Mouse (Mus musculus): ENCODE measurements around the gene Rnf222. TPM values are rescaled to one million over a fixed set of nuclear protein-coding genes. Genes with fewer than 3 reads are reported as not detected.

Rnf222 gene
- polyA plus RNA-seq, 1 experiment from 2014 or later, result not detected

- in situ Hi-C loops (cut with MboI; ENCODE audit: low pct_unique_long_range_greater_than_20kb), result loop anchor here (5.0 kb wide), 1 partner anchor 72 kb away; no protein-coding TSS in a partner anchor
- no peak for TF ChIP-seq CTCF (IDR thresholded peaks at IDR 0.05)
- ATAC-seq (no peak), DNase-seq (ENCODE audit: low read depth, low spot score) (no peak)
- peaks cover 5% of the 10 kb centered on the region for H3K27me3 ChIP-seq
- ChIA-PET CTCF (interaction anchor here (1.3 kb wide), 1 partner anchor 25 kb away, joined by 3 read pairs; no protein-coding TSS in a partner anchor), POLR2A (no interaction called here)
Observed at GRCm38 (mm10) chr11:68899815-68900214, 11.5 kb downstream of the Rnf222 start.

- no peak for ATAC-seq
- TF ChIP-seq CTCF (IDR thresholded peaks at IDR 0.05), result no peak
- in situ Hi-C loops (cut with MboI; ENCODE audit: low pct_unique_long_range_greater_than_20kb), result loop anchor here (5.0 kb wide), 1 partner anchor 72 kb away; no protein-coding TSS in a partner anchor
- POLR2A ChIA-PET, result no interaction called here
- no peak for DNase-seq (ENCODE audit: low read depth, low spot score)
- CTCF ChIA-PET, result no interaction called here
- peaks cover under 1% of the 10 kb centered on the region for H3K27me3 ChIP-seq
Observed at GRCm38 (mm10) chr11:68900519-68901350, 12.4 kb downstream of the Rnf222 start.

GRCm38 (mm10) chr11:68901351-68902046 lies 13.1 kb downstream of the Rnf222 start, which contains the start of gene Rpl26:
Gene Rpl26 (plus strand): TSS chr11:68901583.
- peak; percentile 98 for TF ChIP-seq CTCF (IDR thresholded peaks at IDR 0.05)
- peak; percentile 89 for DNase-seq (ENCODE audit: low read depth, low spot score)
- ATAC-seq, result peak; percentile 68
- in situ Hi-C loops (cut with MboI; ENCODE audit: low pct_unique_long_range_greater_than_20kb), result loop anchor here (5.0 kb wide), 1 partner anchor 71 kb away; no protein-coding TSS in a partner anchor
- H3K27me3 ChIP-seq, result no peaks in the 10 kb centered on the region
- POLR2A ChIA-PET, result interaction anchor here (1.0 kb wide), 1 partner anchor 86 kb away, joined by 3 read pairs; no protein-coding TSS in a partner anchor
- CTCF ChIA-PET, result no interaction called here

- in situ Hi-C loops (cut with MboI; ENCODE audit: low pct_unique_long_range_greater_than_20kb), result loop anchor here (5.0 kb wide), 1 partner anchor 70 kb away; no protein-coding TSS in a partner anchor
- no peak for ATAC-seq
- no peaks in the 10 kb centered on the region for H3K27me3 ChIP-seq
- ChIA-PET CTCF (interaction anchor here (1.2 to 4.7 kb wide), 2 partner anchors 12 to 79 kb away, joined by 3 to 34 read pairs; no protein-coding TSS in a partner anchor), POLR2A (interaction anchor here (1.0 kb wide), 1 partner anchor 86 kb away, joined by 3 read pairs; no protein-coding TSS in a partner anchor)
- no peak for TF ChIP-seq CTCF (IDR thresholded peaks at IDR 0.05)
- no peak for DNase-seq (ENCODE audit: low read depth, low spot score)
Observed at GRCm38 (mm10) chr11:68902047-68902364, 13.7 kb downstream of the Rnf222 start.

GRCm38 (mm10) chr11:68902367-68902766 lies 14.0 kb downstream of the Rnf222 start:
- in situ Hi-C loops (cut with MboI; ENCODE audit: low pct_unique_long_range_greater_than_20kb), result loop anchor here (5.0 kb wide), 1 partner anchor 70 kb away; no protein-coding TSS in a partner anchor
- H3K27me3 ChIP-seq, result no peaks in the 10 kb centered on the region
- ATAC-seq (no peak), DNase-seq (ENCODE audit: low read depth, low spot score) (no peak)
- CTCF ChIA-PET, result interaction anchor here (0.6 to 4.7 kb wide), 3 partner anchors 11 to 78 kb away, joined by 3 to 34 read pairs (median 3); no protein-coding TSS in a partner anchor
- POLR2A ChIA-PET, result interaction anchor here (1.0 kb wide), 1 partner anchor 85 kb away, joined by 3 read pairs; no protein-coding TSS in a partner anchor
- no peak for TF ChIP-seq CTCF (IDR thresholded peaks at IDR 0.05)

- CTCF ChIA-PET, result interaction anchor here (0.6 to 4.7 kb wide), 3 partner anchors 11 to 78 kb away, joined by 3 to 34 read pairs (median 3); no protein-coding TSS in a partner anchor
- in situ Hi-C loops (cut with MboI; ENCODE audit: low pct_unique_long_range_greater_than_20kb), result loop anchor here (5.0 kb wide), 1 partner anchor 69 kb away; no protein-coding TSS in a partner anchor
- no peak for TF ChIP-seq CTCF (IDR thresholded peaks at IDR 0.05)
- ATAC-seq (no peak), DNase-seq (ENCODE audit: low read depth, low spot score) (no peak)
- POLR2A ChIA-PET, result interaction anchor here (1.0 kb wide), 1 partner anchor 85 kb away, joined by 3 read pairs; no protein-coding TSS in a partner anchor
- no peaks in the 10 kb centered on the region for H3K27me3 ChIP-seq
Observed at GRCm38 (mm10) chr11:68902823-68903222, 14.5 kb downstream of the Rnf222 start.

- in situ Hi-C loops (cut with MboI; ENCODE audit: low pct_unique_long_range_greater_than_20kb), result loop anchor here (5.0 kb wide), 1 partner anchor 69 kb away; no protein-coding TSS in a partner anchor
- ChIA-PET CTCF (interaction anchor here (1.2 to 4.7 kb wide), 5 partner anchors 30 to 83 kb away, joined by 4 to 34 read pairs (median 9); partner anchors contain the start of gene Rangrf), POLR2A (interaction anchor here (0.8 kb wide), 1 partner anchor 13 kb away, joined by 3 read pairs; no protein-coding TSS in a partner anchor)
- no peak for TF ChIP-seq CTCF (IDR thresholded peaks at IDR 0.05)
- no peaks in the 10 kb centered on the region for H3K27me3 ChIP-seq
- no peak for ATAC-seq
- no peak for DNase-seq (ENCODE audit: low read depth, low spot score)
Observed at GRCm38 (mm10) chr11:68903775-68904174, 15.4 kb downstream of the Rnf222 start.

GRCm38 (mm10) chr11:68904375-68905137 lies 16.2 kb downstream of the Rnf222 start:
- ChIA-PET CTCF (interaction anchor here (0.6 to 4.7 kb wide), 13 partner anchors 9 to 125 kb away, joined by 3 to 34 read pairs (median 5); partner anchors contain the start of gene Rangrf), POLR2A (no interaction called here)
- peak; percentile 77 for TF ChIP-seq CTCF (IDR thresholded peaks at IDR 0.05)
- no peak for ATAC-seq
- no peaks in the 10 kb centered on the region for H3K27me3 ChIP-seq
- peak; percentile 43 for DNase-seq (ENCODE audit: low read depth, low spot score)
- in situ Hi-C loops (cut with MboI; ENCODE audit: low pct_unique_long_range_greater_than_20kb), result loop anchor here (5.0 kb wide), 2 partner anchors 38 to 68 kb away; no protein-coding TSS in a partner anchor

GRCm38 (mm10) chr11:68905138-68905531 lies 16.8 kb downstream of the Rnf222 start:
- POLR2A ChIA-PET, result interaction anchor here (1.4 kb wide), 1 partner anchor 13 kb away, joined by 3 read pairs; no protein-coding TSS in a partner anchor
- CTCF ChIA-PET, result interaction anchor here (0.6 to 4.7 kb wide), 13 partner anchors 8 to 125 kb away, joined by 3 to 34 read pairs (median 5); partner anchors contain the start of gene Rangrf
- DNase-seq (ENCODE audit: low read depth, low spot score), result no peak
- no peak for ATAC-seq
- no peaks in the 10 kb centered on the region for H3K27me3 ChIP-seq
- TF ChIP-seq CTCF (IDR thresholded peaks at IDR 0.05), result no peak
- in situ Hi-C loops (cut with MboI; ENCODE audit: low pct_unique_long_range_greater_than_20kb), result loop anchor here (5.0 kb wide), 1 partner anchor 37 kb away; no protein-coding TSS in a partner anchor

Measured in Patski (cell line).